Mouse (Mus musculus): ENCODE measurements around the gene Zfp108.

The Zfp108 gene

DNA sequence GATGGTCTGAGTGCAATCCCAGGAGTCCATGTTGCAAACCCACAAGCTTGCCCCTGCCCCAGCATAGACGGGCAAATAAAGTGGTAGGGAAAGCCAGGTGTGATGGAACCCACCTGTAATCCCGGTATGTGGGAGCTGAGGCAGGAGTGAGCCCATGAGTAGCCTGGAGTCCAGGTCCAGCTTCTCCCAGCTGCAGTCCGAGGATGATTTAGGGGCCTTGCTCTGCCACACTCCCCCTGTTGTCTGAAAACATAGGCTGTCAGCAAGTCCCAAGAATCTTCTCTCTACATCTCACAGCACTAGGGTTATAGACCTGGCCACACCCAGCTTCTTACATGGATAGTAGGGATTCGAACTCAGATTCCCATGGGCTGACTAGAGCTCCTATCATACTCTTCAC, 32.3 kb downstream of the Zfp108 start:
- DNase-seq = no peak

DNA sequence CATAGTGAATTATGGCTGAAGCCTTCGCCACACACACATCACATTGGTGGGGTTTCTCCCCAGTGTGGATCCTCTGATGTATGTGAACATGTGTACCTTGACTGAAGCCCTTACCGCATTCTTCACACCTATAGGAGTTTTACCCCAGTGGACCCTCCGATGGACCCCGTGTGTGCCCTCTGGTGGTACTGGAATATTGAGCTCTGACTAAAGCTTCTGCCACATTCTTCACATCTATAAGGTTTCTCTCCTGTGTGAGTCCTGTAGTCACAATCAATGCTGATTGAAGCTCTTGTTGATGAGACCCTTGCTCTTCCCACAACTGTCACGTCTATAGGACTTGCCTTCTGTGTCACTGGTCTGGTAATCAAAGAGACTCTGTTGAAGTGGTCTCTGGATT, 33.1 kb downstream of the Zfp108 start:
- DNase-seq = no peak

DNA sequence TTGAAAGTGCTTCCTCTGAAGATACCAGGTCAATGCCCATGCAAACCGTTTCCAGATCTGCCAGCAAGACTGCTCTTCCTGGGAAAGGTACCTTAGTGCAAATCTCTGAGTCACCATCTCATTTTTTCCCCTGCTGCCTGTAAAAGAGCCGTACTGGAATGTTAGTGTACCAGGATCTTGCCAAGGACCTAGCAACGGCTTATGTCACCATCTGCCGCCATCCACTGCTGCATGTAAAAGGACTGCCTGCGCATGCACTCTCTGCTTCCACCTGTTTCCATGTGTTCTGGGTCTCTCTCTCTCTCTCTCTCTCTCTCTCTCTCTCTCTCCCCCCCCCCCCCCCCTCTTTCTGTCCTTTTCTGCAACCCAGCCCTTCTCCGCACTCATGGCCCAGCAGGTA, 33.9 kb downstream of the Zfp108 start:
- peak in 1 of 2 experiments; percentile 21 for DNase-seq

DNA sequence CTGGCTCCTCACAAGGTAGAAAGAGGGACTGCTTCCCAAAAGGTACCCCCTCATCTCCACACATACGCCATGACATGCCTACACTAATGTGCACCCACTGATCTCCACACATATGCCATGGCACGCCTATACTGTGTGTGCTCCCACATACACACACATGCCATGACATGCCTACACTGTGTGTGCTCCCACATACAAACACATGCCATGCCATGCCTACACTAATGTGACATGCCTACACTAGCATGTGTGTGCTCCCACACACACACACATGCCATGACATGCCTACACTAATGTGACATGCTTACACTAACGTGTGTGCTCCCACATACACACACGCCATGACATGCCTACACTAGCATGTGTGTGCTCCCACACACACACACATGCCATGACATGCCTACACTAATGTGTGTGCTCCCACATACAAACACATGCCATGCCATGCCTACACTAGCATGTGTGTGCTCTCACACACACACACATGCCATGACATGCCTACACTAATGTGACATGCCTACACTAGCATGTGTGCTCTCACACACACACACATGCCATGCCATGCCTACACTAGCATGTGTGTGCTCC, 35.6 kb downstream of the Zfp108 start:
- no peak for DNase-seq

DNA sequence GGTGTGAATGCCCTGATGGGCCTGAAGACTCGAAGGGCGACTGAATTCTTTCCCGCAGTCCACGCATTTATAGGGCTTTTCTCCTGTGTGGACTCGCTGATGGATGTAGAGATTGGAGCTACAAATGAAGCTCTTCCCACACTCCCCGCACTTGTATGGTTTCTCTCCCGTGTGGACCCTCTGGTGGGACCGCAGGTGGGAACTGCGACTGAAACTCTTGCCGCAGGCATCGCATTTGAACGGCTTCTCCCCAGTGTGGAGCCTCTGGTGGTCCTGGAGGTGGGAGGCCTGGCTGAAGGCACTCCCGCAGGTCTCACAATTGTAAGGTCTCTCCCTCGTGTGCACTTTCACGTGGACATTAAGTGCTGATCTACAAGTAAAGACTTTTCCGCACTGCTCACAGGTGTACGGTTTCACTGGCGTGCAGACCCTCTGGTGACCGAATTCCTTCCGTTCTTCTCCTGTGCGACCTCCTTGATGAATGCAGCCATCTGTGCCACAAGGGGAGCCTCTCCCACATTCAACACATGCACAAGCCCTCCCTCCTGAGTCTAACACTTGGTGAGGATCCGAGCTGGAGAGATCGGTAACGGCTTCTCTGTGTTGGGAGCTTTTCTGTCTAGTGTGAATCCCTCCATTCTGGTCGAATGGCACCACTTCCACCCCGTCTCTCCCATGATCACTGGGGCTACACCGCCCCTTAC, 36.9 kb downstream of the Zfp108 start:
- DNase-seq = no peak

DNA sequence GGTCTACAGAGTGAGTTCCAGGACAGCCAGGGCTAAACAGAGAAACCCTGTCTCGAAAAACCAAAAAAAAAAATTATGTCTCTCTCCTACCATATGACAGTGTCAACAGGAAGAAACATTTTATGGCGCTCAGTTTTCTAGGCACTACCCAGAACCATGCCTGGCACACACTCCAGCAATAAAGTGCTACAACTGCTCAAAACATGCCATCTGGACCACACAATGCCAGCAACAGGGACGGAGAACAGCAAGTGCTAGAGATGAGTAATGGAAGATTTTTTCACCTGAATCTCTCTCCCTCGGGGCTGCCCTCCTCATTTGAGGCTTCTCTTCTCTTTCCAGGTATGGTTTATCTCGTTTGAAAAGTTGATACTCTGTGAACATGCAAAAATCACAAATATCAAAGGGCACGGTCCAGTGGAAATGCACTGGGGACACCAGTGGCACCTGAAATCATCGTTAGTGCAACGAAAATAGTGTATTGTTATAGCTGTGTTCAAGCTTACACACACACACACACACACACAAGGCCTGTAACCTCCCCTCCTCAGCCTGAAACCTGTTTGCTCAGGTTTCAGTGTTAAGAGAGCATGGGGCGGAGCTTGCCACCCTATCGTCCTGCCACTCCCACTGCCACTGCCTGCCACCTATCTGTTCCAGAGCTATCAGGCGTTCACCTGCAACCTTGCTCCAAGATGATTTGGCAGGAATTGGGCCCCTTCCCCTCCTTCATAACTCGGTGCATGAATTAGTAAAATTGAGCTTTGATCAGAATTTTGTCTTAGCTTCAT, 38.7 kb downstream of the Zfp108 start:
- DNase-seq = no peak

DNA sequence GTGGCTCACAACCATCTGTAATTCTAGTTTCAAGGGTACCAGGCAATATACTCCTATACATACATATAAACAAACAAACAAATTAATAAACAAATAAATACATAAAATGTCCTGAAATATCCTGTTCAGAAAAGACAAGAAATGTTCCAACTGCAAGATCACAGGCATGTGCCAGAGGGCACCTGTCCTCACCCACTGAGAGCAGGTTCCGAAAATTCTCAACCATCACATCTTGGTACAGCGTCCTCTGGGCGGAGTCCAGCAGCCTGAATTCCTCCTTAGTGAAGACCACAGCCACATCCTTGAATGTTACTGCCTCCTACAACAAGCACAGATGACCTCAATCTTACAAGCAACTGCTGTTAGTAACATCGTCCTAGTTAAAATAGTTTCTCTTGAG, 40.2 kb downstream of the Zfp108 start:
- DNase-seq = no peak

DNA sequence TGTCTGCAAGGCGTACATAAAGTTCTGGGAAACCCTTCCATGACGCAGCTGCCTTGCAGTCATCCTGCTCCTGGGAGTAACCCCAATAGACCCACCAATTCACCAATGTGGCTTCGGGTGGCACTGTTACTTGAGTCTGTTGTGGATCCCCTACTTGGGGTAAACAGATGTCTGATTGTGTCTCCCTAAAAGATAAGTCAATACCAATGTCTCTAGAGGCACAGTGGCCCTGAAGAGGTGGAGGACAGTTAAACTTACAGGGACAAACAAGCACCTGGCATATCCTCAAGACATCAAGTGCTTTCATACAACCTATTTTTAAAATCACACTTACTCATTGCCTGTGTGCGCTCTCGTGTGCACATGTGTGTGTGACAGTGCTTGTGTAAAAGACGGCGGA, 40.8 kb downstream of the Zfp108 start:
- DNase-seq = no peak

DNA sequence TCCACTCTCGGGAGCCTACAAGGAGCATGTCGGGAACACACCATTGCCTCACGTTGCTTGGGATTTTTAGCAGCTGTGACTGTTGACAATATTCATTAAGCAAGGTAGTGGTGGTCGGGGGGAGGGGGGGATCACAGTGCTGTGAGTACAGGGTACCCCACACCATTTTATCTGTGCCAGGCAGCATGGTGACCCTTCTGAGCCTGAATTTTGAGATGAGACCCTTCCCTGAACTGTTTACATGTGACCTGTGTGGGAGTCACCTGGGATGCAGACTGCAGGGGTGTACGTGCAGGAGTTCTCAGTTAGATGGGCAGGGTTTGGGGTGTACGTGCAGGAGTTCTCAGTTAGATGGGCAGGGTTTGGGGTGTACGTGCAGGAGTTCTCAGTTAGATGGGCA, 41.8 kb downstream of the Zfp108 start:
- DNase-seq = no peak

DNA sequence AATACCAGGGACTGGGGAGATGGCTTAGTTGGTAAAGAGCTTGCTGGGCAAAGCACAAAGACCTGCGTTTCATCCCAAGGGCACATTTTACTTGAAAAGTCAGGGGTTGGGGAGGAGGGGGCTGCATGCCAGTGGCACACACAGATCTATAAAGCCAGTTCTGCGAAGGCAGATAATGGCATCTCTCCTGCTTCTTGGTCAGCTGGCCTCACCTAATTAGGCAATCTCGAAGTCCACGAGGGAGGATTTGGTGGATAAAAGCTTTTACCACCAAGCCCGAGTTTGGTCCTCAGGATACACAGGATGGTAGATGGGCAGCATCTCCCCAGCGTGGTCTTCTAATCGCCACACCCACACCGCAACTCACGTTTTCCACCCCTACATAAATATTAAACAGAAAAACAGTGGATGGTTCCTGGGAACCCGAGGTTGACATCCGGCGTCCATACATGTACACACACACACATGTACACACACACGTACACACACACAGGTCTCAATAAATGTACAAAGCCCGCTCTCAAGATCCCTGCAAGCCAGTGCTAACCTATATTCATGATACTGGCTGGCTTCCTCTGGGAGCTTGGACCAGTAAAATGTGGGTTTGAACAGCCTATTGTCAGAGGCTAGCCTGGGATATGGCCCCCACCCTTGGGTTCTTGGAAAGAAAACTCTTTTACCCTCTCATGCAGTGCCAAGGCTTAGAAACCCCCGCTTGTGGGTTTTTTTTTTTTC, 42.9 kb downstream of the Zfp108 start:
- no peak for DNase-seq

DNA sequence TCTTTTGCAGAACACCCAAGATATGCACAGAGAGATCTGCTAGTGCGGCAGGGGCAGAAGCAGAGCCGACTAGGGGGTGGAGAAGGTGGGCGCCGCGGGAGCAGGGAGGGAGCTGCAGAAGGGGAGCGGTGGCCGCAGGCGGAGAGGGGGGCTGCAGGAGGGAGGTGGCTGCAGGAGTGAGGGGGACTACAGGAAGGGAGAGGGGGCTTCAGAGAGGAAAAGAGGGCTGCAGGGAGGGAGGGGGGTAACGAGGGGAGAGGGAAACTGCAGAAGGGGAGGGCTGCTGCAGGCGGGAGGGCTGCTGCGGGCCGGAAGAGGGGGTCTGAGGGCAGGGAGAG, 44.0 kb downstream of the Zfp108 start:
- no peak for DNase-seq

DNA sequence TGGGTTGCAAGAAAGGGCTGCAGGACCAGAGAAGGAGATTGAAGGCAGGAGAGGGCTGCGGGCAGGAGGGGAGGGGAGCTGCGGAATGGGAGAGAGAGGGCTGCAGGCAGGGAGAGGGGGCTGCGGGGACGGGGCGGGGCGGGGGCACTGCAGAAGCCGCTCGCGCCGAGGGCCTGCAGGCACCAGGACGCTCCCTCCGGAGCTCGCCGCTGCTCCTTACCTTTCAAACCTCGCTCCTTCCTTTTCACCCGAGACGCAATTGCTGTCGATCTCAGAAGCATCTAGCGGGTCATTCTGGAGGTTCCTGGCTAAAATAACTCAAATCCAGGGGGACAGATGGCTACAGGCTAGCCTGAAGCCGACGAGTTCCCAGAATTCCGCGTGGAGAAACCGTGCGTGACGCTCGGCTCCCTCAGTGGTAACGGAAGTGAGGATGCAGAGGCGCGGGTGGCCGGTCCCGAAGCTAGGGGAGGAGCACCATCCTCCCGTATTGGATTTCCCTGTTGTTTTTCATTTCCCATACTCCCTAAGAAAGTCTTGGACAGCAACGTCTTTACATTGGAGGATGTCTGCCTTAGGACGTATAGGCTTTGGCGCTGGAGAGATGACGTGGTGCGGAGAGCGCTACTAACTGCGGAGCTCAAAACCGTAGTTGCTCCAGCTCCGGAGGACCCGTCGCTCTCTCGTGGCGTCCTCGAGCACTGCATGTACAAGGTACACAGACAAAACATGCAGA, 44.5 kb downstream of the Zfp108 start:
- peak; percentile 86 to 87 for DNase-seq

DNA sequence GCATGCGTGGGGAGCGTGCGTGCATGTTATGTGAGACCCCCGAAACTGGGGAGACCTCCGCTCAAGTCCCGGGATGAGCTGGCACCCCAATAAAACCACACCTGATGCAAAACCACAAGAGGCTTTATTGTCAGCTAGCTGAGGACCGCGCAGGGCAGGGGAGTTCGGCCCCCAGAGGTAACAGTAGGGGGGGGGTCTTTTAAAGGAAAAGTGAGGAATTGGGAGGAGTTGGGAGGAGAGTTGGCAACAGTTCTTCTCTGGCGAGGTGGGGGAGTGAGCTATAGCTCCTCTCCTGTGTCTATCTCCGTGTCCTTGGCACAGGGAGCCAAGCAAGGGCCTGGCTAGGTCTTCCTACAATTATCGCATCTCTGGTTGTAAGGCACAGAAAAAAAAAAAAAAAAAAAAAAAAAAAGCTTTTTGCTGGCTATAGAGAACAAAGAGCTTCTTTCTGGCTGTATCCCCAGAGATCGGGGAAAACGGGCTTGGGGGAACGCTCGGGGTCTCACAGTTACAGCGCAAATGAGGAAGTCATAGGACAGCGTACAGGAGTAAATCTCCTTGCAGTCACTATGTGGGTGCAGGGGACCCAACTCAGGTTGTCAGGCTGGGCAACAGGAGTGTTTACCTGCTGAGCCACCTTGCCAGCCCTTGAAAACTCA, 45.4 kb downstream of the Zfp108 start:
- peak; percentile 32 to 37 for DNase-seq

DNA sequence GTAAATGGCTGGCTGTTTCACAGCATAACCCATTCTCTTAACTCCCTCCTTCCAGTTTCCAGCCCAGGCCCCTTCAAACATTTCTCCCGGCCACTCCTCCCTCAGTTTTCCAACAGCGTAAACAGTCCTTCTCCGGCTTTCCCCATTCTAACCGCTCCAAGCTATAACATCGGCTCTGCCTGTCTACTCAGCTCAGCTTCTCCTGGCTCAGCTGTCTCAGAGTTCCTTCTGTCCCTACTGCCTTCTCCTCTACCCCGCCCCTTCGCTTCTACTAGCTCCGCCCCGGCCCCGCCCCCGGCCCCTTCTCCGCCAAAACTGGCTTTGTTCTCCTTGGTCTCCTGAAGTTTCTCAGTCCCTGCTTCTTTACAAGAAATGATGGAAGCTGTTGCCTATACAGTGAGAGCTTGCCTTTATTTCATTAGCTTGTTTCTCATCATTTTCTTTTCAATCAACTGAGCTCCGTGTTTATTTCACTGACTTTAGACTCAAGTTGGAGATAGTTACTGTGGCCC, 46.2 kb downstream of the Zfp108 start, which contains the start of gene Zfp61:
TSS of gene Zfp61 (minus strand) at position 462 of the 512 bp plus-strand sequence.
- DNase-seq = peak; percentile 30 to 31
